ENCODE assay signal across 12 mouse cellular contexts in genomic region chr11:17727258-17728034, GRCm38 (mm10).
DNase-seq lines count a peak whose midpoint lies in the region; ATAC-seq and TF ChIP-seq lines count a peak whose summit lies in the region.
"Had no signal": no experiment of that assay in that cellular context is flagged by ENCODE, and none has a peak within 500 bp of the region (broad histone marks: within the 10 kb centered on the region; RNA-seq: fewer than 3 reads in every experiment).

No protein-coding gene starts in this region.

- H3K4me3 ChIP-seq in lung, postnatal 0 days (ENCODE audit: low read depth, low read length), result no peak overlapping the region
- no peak overlapping the region for H3K4me3 ChIP-seq in lung, adult 2 months (replicated peaks; ENCODE audit: extremely low read depth, low read depth, low read length)
- H3K4me3 ChIP-seq in heart, embryonic 16.5 days (ENCODE audit: low read length), result no peak overlapping the region
- no peak overlapping the region for H3K4me3 ChIP-seq in kidney, embryonic 14.5 days (ENCODE audit: low read length)
- no peak overlapping the region for H3K4me3 ChIP-seq in stomach, embryonic 15.5 days (replicated peaks)
- H3K4me3 ChIP-seq: layer of hippocampus, adult 2 months; liver, embryonic 12.5 days; midbrain, embryonic 12.5 days had no signal

- no peak overlapping the region for H3K27ac ChIP-seq in lung, postnatal 0 days (ENCODE audit: low read length)
- peak overlapping the region; percentile 53 for H3K27ac ChIP-seq in heart, embryonic 16.5 days (ENCODE audit: low read length)
- H3K27ac ChIP-seq in kidney, embryonic 14.5 days (ENCODE audit: low read depth, low read length), result peak overlapping the region; percentile 71
- H3K27ac ChIP-seq in stomach, embryonic 15.5 days, result peak overlapping the region; percentile 65
- H3K27ac ChIP-seq: layer of hippocampus, adult 2 months; liver, embryonic 12.5 days; midbrain, embryonic 12.5 days had no signal

- no peak for TF ChIP-seq CTCF in lung, postnatal 0 days (IDR thresholded peaks at IDR 0.05)
- TF ChIP-seq CTCF in lung, adult 2 months (IDR thresholded peaks at IDR 0.05; ENCODE audit: insufficient read depth, low read length), result no peak

- H3K4me1 ChIP-seq in lung, postnatal 0 days (ENCODE audit: insufficient read depth, low read depth, low read length), result no peaks in the 10 kb centered on the region
- H3K4me1 ChIP-seq in lung, adult 2 months (ENCODE audit: control insufficient read depth, insufficient read depth, low read length), result no peaks in the 10 kb centered on the region; the same call in 1 of the 2 replicates
- H3K4me1 ChIP-seq in heart, embryonic 16.5 days (ENCODE audit: control insufficient read depth, insufficient read depth, low read length), result no peaks in the 10 kb centered on the region
- H3K4me1 ChIP-seq in kidney, embryonic 14.5 days (ENCODE audit: control insufficient read depth, insufficient read depth, low read length), result peaks cover 7% of the 10 kb centered on the region; the same call in 1 of the 2 replicates
- H3K4me1 ChIP-seq in stomach, embryonic 15.5 days, result no peaks in the 10 kb centered on the region
- H3K4me1 ChIP-seq: liver, embryonic 12.5 days; midbrain, embryonic 12.5 days had no signal

- peak; percentile 61 for ATAC-seq in lung, postnatal 0 days
- ATAC-seq in heart, embryonic 16.5 days (replicated peaks; ENCODE audit: extremely low read depth, insufficient read depth, low FRiP score), result 0 out of 2 replicates have a peak, but pooled peaks have one; percentile 41
- peak; percentile 82; the same call in 1 of the 2 replicates for ATAC-seq in kidney, embryonic 14.5 days (ENCODE audit: low FRiP score, low TSS enrichment)
- ATAC-seq in stomach, embryonic 15.5 days (ENCODE audit: insufficient read depth, low FRiP score, low read depth), result peak; percentile 35; the same call in 1 of the 2 replicates
- ATAC-seq: activated CD4-positive, CD25-positive, alpha-beta regulatory T cell, adult 4 months; forebrain, postnatal 0 days; liver, embryonic 12.5 days had no signal

- H3K9me3 ChIP-seq in lung, postnatal 0 days (ENCODE audit: low read length), result no peaks in the 10 kb centered on the region
- H3K9me3 ChIP-seq in heart, embryonic 16.5 days (replicated peaks; ENCODE audit: control insufficient read depth, low read length), result no peaks in the 10 kb centered on the region
- H3K9me3 ChIP-seq in kidney, embryonic 14.5 days (ENCODE audit: control insufficient read depth, low read length), result no peaks in the 10 kb centered on the region
- no peaks in the 10 kb centered on the region for H3K9me3 ChIP-seq in stomach, embryonic 15.5 days
- H3K9me3 ChIP-seq: liver, embryonic 12.5 days; midbrain, embryonic 12.5 days had no signal

- DNase-seq in lung, postnatal 0 days (ENCODE audit: low spot score), result peak; percentile 50
- DNase-seq in lung, adult 2 months, result no peak
- no peak for DNase-seq in gastrocnemius, adult 8-10 months (ENCODE audit: low spot score in 2 of 2)
- DNase-seq in spleen, adult 12 weeks (ENCODE audit: low spot score), result no peak
- DNase-seq: forebrain, postnatal 0 days had no signal

- no peak overlapping the region; the same call in 1 of the 2 replicates for H3K4me2 ChIP-seq in lung, postnatal 0 days (replicated peaks; ENCODE audit: low read depth, low read length)
- H3K4me2 ChIP-seq in heart, embryonic 16.5 days (ENCODE audit: low read depth, low read length), result no peak overlapping the region
- peak overlapping the region; percentile 21 for H3K4me2 ChIP-seq in kidney, embryonic 14.5 days (replicated peaks; ENCODE audit: low read depth, low read length)
- no peak overlapping the region for H3K4me2 ChIP-seq in stomach, embryonic 15.5 days
- H3K4me2 ChIP-seq: liver, embryonic 12.5 days; midbrain, embryonic 12.5 days had no signal

- 40% methylated on average over 8 of the region's 8 CpGs for WGBS in lung, postnatal 0 days
- WGBS in lung, adult 2 months, result 49% methylated on average over 8 of the region's 8 CpGs
- 50% methylated on average over 8 of the region's 8 CpGs for WGBS in heart, embryonic 16.5 days
- 36% methylated on average over 8 of the region's 8 CpGs for WGBS in kidney, embryonic 14.5 days
- WGBS in stomach, embryonic 15.5 days, result 41% methylated on average over 8 of the region's 8 CpGs

- no peak for TF ChIP-seq POLR2A in lung, adult 2 months (IDR thresholded peaks at IDR 0.05; ENCODE audit: borderline replicate concordance, extremely low read depth, low read depth, low read length)

- no peaks in the 10 kb centered on the region for H3K36me3 ChIP-seq in lung, postnatal 0 days (ENCODE audit: insufficient read depth, low read length)
- H3K36me3 ChIP-seq in heart, embryonic 16.5 days (ENCODE audit: control insufficient read depth, insufficient read depth), result no peaks in the 10 kb centered on the region
- no peaks in the 10 kb centered on the region for H3K36me3 ChIP-seq in kidney, embryonic 14.5 days (ENCODE audit: control insufficient read depth, insufficient read depth, low read length)
- no peaks in the 10 kb centered on the region for H3K36me3 ChIP-seq in stomach, embryonic 15.5 days
- H3K36me3 ChIP-seq: liver, embryonic 12.5 days; midbrain, embryonic 12.5 days had no signal

- H3K27me3 ChIP-seq in lung, postnatal 0 days (replicated peaks; ENCODE audit: insufficient read depth, low read length), result no peaks in the 10 kb centered on the region
- H3K27me3 ChIP-seq in heart, embryonic 16.5 days (ENCODE audit: control insufficient read depth, insufficient read depth, low read length), result no peaks in the 10 kb centered on the region
- H3K27me3 ChIP-seq in kidney, embryonic 14.5 days (ENCODE audit: control insufficient read depth, insufficient read depth, low read length), result no peaks in the 10 kb centered on the region
- H3K27me3 ChIP-seq in stomach, embryonic 15.5 days (replicated peaks), result no peaks in the 10 kb centered on the region
- H3K27me3 ChIP-seq: liver, embryonic 12.5 days; midbrain, embryonic 12.5 days had no signal

- no peak for TF ChIP-seq EP300 in lung, postnatal 0 days (IDR thresholded peaks at IDR 0.05)

- H3K9ac ChIP-seq in lung, postnatal 0 days (replicated peaks; ENCODE audit: low read depth), result no peak overlapping the region
- no peak overlapping the region for H3K9ac ChIP-seq in heart, embryonic 16.5 days (ENCODE audit: low read length)
- H3K9ac ChIP-seq in kidney, embryonic 14.5 days (ENCODE audit: low read depth, low read length), result no peak overlapping the region
- H3K9ac ChIP-seq in stomach, embryonic 15.5 days, result no peak overlapping the region
- H3K9ac ChIP-seq: forebrain, postnatal 0 days; liver, embryonic 12.5 days; midbrain, embryonic 12.5 days had no signal
